Mouse (Mus musculus): ENCODE results near the gene Bpifb5.

- TF ChIP-seq POLR2A (IDR thresholded peaks at IDR 0.05; ENCODE audit: extremely low read depth, insufficient read depth, low read length) = no peak
- TF ChIP-seq CTCF (IDR thresholded peaks at IDR 0.05; ENCODE audit: extremely low read depth, insufficient read depth, low read length) = no peak
Measured at GRCm38 (mm10) chr2:154185319-154185718, 38.2 kb upstream of the Bpifb5 start.
